Mouse (Mus musculus): ENCODE measurements around the gene Harbi1.
"Not testable (repeated sequence)": the region's sequence is repeated elsewhere in the genome, so short reads cannot be mapped to it uniquely, and the experiment has no call there.

Gene Harbi1

DNA sequence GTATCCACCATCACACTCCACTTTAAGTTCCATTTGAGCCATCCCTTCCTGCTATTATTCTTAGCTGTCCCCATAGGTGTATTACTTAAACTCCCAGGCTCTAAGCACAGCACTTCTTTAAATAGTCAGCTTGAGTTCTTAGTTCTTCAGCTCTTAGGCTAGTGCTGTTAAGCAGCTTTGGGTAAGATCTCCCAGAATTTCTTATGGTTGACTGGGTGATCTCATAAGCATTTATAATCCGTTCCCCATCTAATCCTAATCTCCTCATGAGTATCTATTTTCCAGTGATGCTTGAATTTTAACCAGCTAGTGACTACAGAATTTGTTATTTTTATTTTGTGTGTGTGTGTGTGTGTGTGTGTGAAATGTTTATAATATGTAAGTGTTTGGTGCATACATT lies 4.3 kb downstream of the Harbi1 start:
- DNase-seq (ENCODE audit: low spot score), result no peak

DNA sequence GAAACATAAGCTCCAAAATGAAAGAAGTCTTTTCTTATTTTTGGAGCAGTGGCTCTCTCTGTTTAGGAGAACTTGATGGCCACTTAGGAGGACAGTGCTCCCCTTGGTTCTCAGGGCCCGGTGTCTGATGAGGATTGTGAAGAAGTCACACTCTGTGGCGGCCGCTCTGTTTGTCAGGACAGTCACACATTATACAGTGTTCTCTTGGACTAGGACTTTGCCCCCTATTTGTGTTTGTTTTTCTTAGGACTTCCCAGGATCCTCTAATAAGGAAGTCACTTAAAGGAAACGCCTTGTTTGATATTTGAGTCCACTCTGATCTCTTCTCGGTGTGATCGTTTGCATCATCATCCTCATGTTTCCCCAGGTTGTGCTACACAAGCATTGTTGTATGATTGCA lies 7.6 kb downstream of the Harbi1 start:
- no peak for DNase-seq (ENCODE audit: low spot score)

DNA sequence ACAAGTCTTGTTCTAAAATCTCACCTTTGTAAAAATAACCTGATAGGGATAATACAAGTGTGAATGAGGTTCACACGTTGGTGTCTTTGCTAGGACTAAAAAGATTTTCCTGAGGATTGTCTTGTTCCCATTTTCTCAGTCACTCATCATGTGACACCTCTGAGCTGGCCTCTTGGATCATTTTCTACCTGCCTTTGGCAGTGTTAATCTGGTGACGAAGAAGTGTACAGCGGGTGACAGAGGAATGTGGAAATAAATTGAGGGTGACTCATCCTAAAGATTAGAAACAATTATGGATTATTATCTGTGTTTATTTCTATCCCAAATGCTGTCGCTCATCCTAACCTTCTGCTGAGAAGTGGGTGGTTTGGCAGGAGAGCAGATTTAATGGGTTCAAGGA lies 12.7 kb downstream of the Harbi1 start:
- no peak for DNase-seq (ENCODE audit: low spot score)

DNA sequence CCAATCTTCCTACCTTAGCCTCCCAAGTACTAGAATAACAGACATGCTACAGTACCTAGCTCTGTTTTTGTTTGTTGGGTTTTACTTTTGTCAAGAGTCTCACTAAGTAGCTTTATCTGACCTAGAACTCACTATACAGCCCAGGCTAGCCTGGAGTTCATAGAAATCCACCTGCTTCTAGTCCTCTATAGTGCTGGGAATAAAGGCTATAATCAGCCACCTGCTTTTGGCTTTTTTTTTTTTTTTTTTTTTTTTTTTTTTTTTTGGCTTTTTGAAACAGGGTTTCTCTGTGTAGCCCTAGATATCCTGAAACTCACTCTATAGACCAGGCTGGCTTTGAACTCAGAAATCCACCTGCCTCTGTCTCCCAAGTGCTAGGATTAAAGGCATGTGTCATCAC lies 13.3 kb downstream of the Harbi1 start:
- no peak for DNase-seq (ENCODE audit: low spot score)

DNA sequence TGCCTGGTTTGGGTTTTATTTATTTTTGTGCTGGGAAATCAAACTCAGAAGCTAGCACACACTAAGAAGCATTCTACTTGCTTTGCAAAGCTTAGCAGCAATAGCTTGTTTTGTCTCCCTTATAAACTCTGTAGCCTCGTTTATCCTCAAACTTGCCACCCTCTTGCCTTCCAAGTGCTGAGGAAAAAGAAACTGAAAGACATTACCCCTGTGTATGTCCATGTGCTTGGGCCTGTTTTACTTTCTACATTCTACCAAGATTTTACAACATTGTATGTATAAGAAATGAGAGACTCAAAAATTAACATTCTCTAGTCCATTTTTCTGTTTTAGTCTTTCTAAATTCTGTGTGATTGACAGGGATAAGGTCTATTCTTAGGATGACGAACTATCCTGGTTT lies 14.1 kb downstream of the Harbi1 start:
- DNase-seq (ENCODE audit: low spot score), result no peak

DNA sequence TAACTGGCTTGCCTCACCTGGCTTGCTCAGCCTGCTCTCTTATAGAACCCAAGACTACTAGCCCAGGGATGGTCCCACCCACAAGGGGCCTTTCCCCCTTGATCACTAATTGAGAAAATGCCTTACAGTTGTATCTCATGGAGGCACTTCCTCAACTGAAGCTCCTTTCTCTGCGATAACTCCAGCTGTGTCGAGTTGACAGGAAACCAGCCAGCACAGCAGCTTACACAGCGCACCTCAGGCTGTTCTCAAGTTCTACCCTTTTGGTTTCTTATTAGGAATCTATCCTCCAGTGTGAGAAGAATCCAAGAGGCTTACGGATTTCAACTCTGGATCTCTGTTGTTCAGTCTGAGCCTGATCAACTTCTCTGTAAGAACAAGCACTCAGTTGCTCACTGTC lies 14.8 kb downstream of the Harbi1 start:
- DNase-seq (ENCODE audit: low spot score), result not testable (repeated sequence)

DNA sequence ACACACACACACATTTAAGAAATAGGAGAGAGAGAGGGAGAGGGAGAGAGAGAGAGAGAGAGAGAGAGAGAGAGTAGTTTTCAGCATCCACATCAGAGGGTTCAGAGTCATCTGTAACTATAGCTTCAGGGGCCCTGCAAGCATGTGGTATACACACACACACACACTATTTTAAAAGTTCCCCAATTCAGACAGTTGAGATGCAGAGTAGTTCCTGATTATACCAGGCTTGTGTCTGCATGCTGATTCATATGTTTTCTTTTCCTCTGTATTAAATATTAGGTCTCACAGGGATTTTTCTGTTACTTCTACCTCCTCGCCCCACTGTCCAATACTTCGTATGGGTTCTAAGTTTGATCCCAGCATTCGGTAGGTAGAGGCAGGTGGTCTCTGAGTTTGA lies 16.4 kb downstream of the Harbi1 start:
- DNase-seq (ENCODE audit: low spot score), result no peak

DNA sequence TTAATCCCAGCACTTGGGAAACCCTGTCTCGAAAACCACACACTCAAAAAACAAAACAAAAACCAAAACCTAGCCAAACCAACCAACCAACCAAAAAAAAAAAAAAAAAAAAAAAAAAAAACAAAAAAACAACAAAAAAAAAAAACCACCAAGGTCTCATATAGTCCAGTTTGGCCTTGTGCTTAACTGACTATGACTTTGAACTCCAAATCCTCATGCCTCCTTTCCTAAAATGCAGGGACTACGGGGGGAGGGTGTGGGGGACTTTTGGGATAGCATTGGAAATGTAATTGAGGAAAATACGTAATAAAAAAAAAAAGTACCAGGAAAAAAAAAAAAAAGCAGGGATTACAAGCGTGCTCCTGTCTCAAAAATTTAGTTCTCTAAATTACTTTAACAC lies 18.9 kb downstream of the Harbi1 start:
- no peak for DNase-seq (ENCODE audit: low spot score)

DNA sequence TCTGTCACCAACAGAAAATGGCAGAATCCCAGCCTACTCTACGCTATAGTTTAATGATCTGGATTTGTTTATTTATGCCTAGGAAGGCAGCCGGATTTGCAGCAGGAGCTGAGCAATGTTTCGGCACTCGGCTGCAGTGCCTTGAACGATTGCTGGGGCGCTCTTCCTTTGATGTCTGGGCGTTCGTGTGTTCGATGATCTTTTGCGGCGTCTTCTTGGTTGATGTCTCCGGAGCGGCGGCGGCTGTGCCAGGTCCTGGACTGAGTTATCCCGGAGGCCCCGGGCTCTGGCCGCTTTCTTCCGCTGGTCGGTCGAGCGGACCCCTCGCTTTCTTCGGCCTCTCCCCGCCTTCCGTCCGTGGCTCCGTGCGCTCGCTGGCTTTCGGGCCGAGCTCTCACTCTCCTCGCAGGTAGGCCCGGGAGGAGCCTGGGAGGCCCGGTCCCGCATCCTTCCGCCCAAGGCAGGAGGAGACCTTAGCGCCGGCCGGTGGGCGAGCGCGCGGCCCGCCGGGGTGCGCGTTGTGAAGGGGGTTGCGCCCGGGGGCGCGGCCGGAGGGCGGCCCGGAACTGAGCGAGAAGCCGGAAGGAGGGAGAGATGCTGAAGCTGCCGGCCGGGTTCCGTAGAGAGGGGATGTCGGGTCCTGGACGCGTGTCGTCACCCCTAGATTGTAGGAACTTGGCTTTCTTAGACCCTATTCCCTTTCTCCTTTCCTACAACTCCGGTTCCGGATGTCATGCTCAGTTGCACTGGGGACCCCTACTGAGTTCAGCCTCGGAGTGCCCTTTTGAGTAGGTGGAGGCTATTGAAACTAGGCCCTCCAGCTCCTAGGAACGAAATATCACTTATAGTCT lies 19.5 kb downstream of the Harbi1 start, which contains the start of gene Ambra1:
TSS of gene Ambra1 (plus strand) at position 164 of the 851 bp plus-strand sequence.
- peak; percentile 81 for DNase-seq (ENCODE audit: low spot score)

DNA sequence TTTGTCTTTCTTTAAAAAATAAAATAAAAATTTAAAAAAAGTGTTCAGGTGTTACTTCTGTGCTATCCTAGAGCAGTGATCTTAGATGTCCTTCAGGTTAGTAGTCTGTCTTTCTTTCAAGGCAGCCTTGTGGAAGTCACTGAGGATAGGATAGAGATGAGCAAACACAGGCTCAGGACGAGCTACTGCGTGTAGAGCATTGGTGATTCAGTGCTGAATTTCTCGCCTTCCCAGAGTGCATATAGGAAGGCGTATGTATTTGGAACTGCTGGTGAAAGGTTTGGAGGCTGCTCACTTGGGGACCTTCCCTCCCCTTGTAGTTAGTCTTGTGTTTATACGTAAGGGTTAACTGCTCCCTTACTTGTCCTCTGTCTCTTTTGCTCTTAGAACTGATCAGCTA lies 24.6 kb downstream of the Harbi1 start:
- no peak for DNase-seq (ENCODE audit: low spot score)

DNA sequence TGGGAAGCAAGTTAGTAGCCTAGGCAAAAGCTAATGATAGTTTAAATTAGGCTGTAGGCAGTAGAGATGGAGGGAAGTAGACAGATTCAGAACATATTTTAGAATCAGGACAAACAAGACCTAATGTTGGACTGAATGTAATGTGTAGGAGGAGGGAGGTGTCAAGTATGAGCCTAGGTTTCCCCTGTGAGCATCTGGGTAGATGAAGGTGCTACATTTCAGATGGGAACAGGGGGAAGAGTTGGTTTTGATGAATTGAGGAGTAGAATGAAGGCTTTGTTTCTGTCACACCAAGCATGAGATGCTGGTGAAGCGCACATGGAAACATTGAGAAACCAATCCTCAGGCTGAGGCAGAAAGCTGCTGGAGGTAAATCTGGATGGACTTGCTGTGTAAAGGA lies 28.9 kb downstream of the Harbi1 start:
- DNase-seq (ENCODE audit: low spot score), result no peak

DNA sequence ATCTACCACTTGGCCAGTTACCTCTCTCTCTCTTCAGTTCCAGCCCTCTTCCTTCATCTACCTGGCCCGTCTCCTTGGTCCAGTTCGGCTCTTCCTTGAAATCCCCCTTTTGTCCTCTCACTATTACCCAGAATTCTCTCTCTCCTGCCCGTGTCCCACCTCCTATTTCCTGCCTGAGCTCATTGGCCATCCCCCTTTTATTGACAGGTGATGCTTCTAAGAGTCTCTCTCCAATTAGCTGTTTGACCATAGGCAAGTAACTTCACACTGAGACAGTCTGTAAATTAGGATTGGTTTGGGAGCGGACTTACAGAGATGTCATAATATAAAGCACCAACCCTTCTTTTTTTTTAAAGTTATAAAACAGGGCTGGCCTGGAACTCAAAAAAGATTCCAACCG lies 34.0 kb downstream of the Harbi1 start:
- DNase-seq (ENCODE audit: low spot score), result no peak

DNA sequence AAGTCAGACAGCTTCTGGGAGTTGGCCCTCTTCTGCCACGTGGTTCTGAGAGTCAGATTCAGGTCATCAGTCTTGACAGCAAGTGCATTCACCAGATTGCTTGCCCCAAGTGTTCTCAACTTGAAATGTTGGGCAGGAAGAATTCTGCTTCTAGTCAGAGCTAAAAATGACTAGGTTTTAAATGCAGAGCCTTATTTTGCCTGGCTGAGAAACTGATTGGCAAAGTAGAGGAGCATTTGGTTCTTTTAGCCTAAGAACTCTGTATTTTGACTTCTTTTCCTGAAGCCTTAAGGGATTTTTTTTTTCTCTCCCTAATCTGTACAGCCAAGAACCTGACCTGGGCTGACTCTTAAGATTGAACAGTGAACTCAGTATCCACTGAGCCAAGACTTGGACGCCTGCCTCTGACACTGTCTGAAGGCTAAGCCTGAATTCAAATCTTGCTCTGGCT lies 39.2 kb downstream of the Harbi1 start:
- peak; percentile 43 for DNase-seq (ENCODE audit: low spot score)
